Mouse (Mus musculus): ENCODE measurements at regions not wholly inside any gene's neighbourhood (a gene's known extent, or its start where the extent isn't known, plus 50 kb on each side); places are given as distances from the start of the nearest gene placed in this dataset.
A peak's percentile ranks its signal among the peaks of the same experiment; 100 is the strongest.
"Not testable (repeated sequence)": the region's sequence is repeated elsewhere in the genome, so short reads cannot be mapped to it uniquely, and the experiment has no call there.

GRCm38 (mm10) chr14:101067082-101067481, 133.0 kb downstream of the Prr30 start:
- DNase-seq (ENCODE audit: low spot score) = no peak
- intact Hi-C loops (cut with DNase I) = no loop called here

GRCm38 (mm10) chr14:101056874-101057273, 143.3 kb downstream of the Prr30 start:
- DNase-seq (ENCODE audit: low spot score) = no peak
- intact Hi-C loops (cut with DNase I) = no loop called here

DNA sequence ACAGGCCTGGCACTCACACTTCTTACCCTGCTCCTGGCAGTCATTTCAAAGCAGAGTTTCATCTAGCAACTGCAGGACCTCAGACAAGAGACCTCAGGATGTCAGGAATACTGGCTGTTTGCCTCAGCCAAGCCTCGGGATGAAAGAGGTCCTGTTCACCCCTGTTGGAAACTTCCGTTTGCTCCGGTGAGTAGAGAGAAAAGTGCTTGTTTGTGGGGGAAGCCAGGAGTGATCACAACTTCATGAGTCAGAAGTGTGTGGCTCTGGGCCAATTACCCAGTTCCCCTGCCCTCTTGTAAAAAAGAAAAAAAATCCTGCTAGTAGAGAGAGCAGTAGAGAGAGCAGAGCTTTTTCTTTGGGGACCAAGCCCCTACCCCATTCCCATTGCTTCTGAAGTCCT, 144.2 kb downstream of the Prr30 start:
- DNase-seq (ENCODE audit: low spot score) = no peak
- intact Hi-C loops (cut with DNase I) = no loop called here

DNA sequence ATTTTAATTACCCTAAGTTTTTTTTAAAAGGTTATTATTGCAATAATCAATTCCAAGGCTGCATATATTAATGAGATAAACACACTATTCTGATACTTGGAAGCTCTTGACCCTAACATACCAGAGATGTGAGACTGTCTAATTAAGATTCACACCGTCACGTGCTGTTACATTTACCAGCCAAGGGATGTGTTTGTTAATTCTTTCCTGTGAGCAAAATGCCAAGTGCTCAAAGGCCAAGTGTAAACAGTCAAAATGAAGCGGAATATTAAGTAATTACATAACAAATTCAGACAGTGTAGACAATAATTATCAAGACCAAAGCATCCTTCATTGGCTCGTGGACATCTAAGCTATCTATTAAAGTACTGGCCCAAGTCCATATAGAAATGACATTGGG, 145.3 kb downstream of the Prr30 start:
- intact Hi-C loops (cut with DNase I) = no loop called here

DNA sequence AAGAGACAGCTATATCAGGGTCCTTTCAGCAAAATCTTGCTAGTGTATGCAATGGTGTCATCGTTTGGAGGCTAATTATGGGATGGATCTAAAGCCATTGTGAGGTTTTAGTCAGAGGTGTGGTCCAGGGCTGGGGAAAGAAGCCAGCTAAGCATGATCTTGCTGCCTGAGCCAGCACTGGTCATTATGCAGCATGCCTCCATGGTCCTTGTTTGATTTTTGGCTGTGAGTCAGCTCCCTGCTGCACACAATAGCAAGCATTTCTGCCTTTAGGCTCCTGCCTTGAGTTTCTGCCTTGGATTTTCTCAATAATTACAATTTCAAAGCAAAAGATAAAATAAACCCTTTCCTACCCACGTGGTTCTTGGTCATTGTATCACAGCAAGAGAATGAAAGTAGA, 147.4 kb downstream of the Prr30 start:
- intact Hi-C loops (cut with DNase I) = no loop called here
- no peak for DNase-seq (ENCODE audit: low spot score)

More for the DNA sequence above, 145.3 kb downstream of the Prr30 start:
- no peak for DNase-seq (ENCODE audit: low spot score)

DNA sequence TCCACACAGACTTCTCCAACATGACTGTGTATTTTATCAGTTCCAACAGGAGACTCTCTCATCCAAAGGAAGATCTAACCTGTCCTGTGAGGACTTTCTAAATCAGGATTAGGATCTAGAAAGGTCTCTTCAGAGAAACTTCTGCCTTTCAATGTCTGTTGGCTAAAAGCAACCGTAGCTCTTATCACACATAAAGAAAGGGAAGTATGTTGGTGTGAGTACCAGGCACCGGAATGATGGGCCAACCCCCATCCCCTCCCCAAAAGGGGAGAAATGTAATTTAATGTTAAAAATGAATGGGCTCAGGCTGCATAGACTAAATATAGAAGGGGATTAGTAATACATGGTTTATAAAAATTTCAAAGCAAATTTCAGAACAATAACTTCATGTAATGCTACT, 149.9 kb downstream of the Prr30 start:
- intact Hi-C loops (cut with DNase I) = no loop called here
- DNase-seq (ENCODE audit: low spot score) = no peak

DNA sequence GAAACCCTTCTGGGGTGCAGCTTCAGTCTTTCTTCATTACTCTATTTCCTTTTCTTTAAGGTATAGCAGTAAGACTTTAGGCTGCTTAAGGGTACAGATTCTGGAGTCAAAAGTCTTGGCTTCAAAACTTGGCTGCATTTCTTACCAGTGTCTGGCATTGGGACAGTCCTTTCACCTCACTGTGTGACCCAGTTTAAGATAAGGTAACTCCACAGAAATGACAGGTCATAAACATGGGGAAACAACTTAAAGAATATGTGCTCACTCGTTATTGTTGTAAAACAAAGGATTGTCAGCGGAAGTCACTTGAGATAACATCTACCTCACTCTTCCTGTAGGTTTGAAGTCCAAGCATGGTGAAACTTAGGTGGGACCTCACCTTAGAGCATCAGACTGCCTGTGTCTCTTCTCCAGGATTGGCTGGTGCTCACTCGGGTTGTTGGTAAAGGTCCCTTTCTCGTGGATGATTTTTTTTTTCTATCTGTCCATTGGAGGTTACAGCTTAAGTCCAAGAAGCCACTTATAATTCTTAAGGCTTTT, 150.4 kb downstream of the Prr30 start:
- DNase-seq (ENCODE audit: low spot score) = no peak
- intact Hi-C loops (cut with DNase I) = no loop called here

DNA sequence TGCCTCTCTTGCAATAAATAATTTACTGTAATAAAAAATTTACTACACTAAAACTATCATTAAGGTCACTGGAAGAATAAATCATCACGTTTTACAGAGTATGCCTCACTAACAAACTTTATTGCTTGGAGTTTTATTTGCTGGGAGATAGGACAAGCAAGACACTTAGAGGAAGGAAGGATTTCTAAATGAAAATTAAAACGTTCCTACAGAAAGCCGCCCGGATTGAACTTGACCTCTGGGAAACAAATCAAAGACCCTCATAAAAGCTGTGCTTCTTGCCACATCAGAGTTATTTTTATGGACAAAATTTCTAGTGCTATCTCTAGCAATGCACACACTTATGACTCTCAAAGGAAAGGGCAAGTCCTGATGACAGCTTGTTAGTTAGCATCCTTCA, 156.6 kb downstream of the Prr30 start:
- intact Hi-C loops (cut with DNase I) = no loop called here
- no peak for DNase-seq (ENCODE audit: low spot score)

DNA sequence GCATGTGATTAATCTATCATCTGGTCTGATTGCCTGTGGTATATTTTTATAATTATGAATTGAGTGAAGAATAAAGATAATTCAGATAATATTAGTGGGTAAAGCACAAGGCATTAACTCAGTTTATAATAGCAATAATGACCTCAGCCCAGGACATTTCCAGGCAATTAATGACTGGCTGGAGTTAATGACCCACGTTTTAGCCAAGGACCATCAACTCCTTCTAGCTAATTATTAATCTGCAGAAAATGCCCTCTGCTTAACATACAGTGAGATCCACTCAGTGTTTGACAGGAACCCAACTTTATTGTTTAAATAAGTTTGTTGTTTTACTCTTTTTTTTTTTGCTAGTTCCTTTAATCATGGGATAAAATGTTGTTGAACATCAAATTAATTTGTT, 199.1 kb downstream of the Prr30 start:
- intact Hi-C loops (cut with DNase I) = no loop called here
- no peak for DNase-seq (ENCODE audit: low spot score)

GRCm38 (mm10) chr14:100980754-100981153, 219.4 kb downstream of the Prr30 start:
- intact Hi-C loops (cut with DNase I) = no loop called here

DNA sequence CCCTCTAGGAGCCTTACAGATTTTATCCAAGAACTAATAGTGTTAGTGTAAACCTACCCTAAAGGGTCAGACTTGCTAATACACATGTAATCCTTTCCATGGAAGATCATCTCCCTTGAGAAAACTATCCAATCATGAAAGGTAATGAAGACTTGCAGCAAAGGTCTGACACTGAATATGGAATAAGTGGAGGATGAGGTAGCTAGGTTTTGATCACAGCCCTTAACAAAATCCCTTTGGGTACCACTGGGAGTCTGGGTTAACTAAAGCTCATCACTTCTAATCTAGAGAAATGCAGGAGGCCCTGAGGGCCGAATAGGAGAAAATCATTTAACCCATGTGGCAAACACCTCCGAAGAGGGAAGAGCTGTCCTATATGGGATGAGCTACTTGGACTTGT, 221.6 kb downstream of the Prr30 start:
- intact Hi-C loops (cut with DNase I) = no loop called here
- DNase-seq (ENCODE audit: low spot score) = no peak

More at GRCm38 (mm10) chr14:100980754-100981153, 219.4 kb downstream of the Prr30 start:
- DNase-seq (ENCODE audit: low spot score) = no peak

DNA sequence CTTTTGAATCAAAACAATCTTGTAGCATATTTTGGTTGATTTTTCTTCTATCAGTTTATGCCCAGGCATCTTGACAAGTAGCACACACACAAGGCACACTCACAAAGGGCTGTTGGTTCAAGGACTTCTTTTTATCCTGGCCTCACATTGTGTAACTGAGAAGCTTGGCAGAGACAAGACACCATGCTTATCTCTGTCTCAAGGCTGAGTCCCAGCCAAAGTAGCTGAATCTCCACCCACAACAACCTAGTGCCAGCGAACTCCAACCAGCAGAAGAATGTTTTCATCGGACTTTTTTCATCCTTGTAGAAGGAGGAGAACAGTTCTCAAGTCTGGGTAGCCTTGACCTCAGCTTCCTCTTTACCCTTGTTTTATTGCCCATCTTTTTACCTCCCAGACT, 229.2 kb downstream of the Prr30 start:
- DNase-seq (ENCODE audit: low spot score) = peak; percentile 53
- intact Hi-C loops (cut with DNase I) = no loop called here

DNA sequence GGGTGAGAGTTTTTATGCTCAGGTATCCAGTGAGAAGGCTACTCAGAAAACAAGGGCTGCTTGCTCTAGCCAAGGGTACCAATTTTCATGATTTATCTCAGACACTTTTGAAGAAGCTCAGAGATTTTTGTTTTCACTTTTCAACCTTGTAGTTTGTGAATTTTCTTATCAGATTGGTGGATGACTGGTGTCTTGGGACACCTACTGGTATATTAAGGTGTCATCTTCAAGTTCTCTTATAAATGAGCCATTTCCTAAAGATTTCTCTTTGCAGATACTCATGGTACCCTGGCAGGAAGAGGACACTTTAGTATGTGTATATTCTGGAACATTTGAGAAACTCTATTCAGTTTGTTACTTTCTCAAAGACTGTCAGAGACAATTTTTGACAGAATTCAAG, 239.9 kb downstream of the Prr30 start:
- no peak for DNase-seq (ENCODE audit: low spot score)
- intact Hi-C loops (cut with DNase I) = no loop called here

- DNase-seq (ENCODE audit: low spot score) = no peak
- intact Hi-C loops (cut with DNase I) = no loop called here
Measured at GRCm38 (mm10) chr14:100955806-100956436, 244.2 kb downstream of the Prr30 start.

DNA sequence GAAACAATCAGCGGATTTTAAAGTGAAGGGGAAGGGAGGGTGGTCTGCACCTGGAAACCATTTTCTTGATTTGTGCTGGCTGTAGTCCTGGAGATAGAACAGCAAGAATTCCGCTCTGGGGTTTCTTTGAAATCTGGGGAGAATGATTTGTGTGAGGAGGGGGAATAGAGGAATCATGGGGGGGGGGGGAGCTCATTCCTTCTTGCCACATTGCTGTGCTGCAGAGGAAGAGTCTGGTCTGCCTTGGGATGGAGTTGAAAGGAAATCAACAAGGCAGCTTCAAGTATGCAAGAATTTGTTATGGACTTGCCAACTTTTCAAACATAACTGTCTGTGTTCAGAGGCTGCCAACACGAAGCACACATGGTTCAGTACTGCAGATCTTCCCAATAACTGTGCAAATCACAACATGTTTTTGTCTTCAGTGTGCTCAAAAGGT, 249.4 kb downstream of the Prr30 start:
- no peak for DNase-seq (ENCODE audit: low spot score)
- intact Hi-C loops (cut with DNase I) = no loop called here

DNA sequence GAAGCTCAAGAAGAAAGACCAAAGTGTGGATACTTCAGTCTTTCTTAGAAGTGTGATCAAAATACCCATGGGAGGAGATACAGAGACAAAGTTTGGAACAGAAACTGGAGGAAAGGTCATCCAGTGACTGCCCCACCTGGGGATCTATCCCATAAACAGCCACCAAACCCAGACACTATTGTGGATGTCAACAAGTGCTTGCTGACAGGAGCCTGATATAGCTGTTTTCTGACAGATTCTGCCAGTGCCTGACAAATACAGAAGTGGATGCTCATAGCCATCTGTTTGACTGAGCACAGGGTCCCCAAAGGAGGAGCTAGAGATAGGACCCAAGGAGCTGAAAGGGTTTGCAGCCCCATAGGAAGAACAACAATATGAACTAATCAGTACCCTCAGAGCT, 252.5 kb downstream of the Prr30 start:
- DNase-seq (ENCODE audit: low spot score) = not testable (repeated sequence)

GRCm38 (mm10) chr14:100937358-100937887, 262.7 kb downstream of the Prr30 start:
- intact Hi-C loops (cut with DNase I) = no loop called here
- no peak for DNase-seq (ENCODE audit: low spot score)

More for the DNA sequence above, 252.5 kb downstream of the Prr30 start:
- intact Hi-C loops (cut with DNase I) = not testable (repeated sequence)

DNA sequence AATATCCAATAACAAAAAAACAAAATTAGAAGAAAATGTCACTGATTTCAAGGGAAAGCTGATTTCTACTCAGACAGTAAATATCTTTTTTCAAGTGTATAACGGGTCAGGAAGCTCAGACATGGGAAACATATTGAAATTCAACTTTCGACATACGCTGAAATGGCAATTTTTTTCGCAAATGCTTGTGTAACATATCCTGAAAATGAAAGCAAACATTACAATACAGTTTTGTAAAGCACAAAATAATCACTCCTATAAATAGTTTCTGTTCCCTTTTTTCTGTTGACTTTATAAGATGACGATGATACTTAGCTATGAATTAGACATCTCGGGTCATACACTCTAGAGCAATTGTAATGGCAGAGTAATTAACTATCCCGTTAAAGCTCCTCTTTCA, 265.6 kb downstream of the Prr30 start:
- intact Hi-C loops (cut with DNase I) = no loop called here
- no peak for DNase-seq (ENCODE audit: low spot score)

DNA sequence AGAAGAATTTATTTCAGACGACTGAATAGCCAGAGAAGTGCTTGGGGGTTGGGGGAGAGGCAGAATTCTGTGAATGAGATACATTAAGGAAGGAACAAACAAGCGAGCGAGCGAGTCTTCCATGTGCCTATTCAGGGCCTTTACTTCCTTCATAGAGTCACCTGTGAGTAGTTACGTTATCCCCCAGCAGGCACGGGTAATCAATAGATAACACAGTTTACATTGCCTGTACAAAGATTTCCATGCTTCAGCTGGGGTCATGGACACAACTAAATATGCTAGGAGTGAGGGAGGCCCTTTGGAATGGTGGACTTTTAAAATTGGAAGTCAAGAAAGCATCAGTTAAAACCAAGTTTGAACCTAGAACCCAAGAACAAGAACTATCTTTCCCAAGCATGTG, 275.2 kb downstream of the Prr30 start:
- intact Hi-C loops (cut with DNase I) = no loop called here
- no peak for DNase-seq (ENCODE audit: low spot score)

DNA sequence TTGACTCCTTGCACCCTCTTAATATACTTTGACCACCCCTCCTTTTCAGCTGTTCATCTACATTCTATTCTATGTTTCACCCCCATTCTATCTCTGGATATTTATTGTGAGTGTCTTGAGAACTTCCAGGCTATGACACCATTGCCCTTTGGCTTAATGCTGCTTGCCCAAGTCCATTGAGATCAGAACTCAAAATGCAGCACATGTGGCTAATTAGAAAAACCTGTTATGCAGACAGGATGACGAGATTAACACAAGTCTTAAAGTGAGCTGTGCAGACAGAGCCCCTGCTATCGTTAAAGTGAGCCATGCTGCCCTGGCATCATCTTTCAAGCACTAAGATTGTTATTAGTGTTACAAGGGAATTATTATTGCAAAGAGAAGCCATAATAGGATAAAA, 299.9 kb downstream of the Prr30 start:
- DNase-seq (ENCODE audit: low spot score) = no peak
- intact Hi-C loops (cut with DNase I) = no loop called here

DNA sequence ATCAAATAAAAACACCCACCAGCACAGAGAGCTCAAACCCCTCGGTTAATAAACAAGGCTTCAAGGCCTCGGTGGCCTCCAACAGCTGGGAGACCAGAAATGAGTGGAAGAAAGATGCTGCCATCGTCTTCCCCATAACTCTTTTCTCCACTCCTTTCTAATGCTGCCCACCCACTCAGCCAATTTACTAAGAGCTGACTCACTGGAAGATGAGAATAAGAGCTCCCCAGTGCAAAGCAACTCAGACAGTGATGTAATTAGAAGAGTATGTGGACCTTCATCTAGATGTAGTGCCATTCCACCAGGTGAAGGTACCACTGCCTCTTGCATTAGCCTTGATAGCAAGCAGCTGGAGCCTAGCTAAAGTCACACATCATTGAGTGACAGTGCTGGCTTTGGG, 301.1 kb downstream of the Prr30 start:
- DNase-seq (ENCODE audit: low spot score) = no peak

More for the DNA sequence above, 301.1 kb downstream of the Prr30 start:
- intact Hi-C loops (cut with DNase I) = loop anchor here (10.0 kb wide), 1 partner anchor 154 kb away; no protein-coding TSS in a partner anchor

All from heart, postnatal 25 days (tissue).